Mouse (Mus musculus): ENCODE measurements around the gene Cpne4.

GRCm38 (mm10) chr9:104940389-104940788 is 393.3 kb downstream of the Cpne4 start:
- TF ChIP-seq CTCF (IDR thresholded peaks at IDR 0.05; ENCODE audit: low read depth) (no peak), EP300 (IDR thresholded peaks at IDR 0.05; ENCODE audit: low read depth) (no peak)
